Mouse (Mus musculus): ENCODE data around the gene Zfp217. TPM values are rescaled to one million over a fixed set of nuclear protein-coding genes. Genes with fewer than 3 reads are reported as not detected.

Zfp217 gene
- total and polyA plus RNA-seq, 2 experiments from 2014 or later, result 2.1 to 10.1 TPM

DNA sequence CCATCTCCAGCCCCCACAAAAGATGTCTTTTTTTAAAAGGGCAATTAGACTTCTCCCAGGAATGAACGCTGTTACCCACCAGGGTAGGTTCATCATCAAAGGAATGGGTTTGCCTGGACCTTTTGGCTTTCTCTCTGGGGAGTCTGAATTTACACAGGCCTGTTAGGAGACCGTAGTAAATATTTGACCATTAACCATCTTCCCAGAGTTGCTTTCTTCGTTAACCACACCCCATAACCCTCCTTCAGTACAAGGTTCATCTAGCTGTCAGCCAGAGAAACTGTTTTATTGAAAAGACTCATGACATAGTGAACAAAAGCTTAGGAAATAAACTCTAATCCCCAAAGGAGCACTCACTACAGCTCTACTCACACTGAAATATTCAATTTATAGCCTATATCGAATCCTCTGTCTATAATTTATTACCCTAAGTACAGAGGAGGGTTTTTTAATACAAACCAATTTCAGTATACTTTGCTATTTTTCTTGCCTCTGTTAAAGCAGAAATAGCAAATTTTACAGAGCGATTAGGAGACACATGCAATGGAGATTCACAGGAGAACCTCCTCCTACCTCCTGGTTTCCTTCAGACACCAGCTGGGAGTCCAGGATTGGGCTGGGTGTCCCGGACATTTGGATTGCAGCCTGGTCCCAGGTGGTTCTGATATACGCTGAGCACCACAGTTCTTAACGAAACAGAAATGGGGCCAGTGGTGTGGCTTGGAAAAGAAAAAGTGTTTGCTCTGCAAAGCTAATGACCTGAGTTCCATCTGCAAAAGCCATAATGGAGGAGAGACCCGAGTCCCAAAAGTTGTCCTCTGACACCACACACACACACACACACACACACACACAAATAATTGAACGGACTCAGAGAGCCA is 56.1 kb downstream of the Zfp217 start:
- no peaks in the 10 kb centered on the region for H3K27me3 ChIP-seq (ENCODE audit: control insufficient read depth, insufficient read depth, low read length)
- H3K27ac ChIP-seq (ENCODE audit: low read depth), result no peak overlapping the region
- DNase-seq (ENCODE audit: low spot score) (no peak), ATAC-seq (ENCODE audit: insufficient read depth, low read depth) (no peak)
- H3K36me3 ChIP-seq (replicated peaks; ENCODE audit: control insufficient read depth, insufficient read depth, low read length), result no peaks in the 10 kb centered on the region
- H3K9ac ChIP-seq (replicated peaks; ENCODE audit: low read depth, low read length), result no peak overlapping the region
- WGBS, result 70% methylated on average over 10 of the region's 10 CpGs
- TF ChIP-seq CTCF (IDR thresholded peaks at IDR 0.05; ENCODE audit: low read depth) (no peak), EP300 (IDR thresholded peaks at IDR 0.05; ENCODE audit: low read depth) (no peak)
- no peaks in the 10 kb centered on the region for H3K4me1 ChIP-seq (ENCODE audit: control insufficient read depth, insufficient read depth)
- H3K4me2 ChIP-seq (ENCODE audit: low read depth, low read length), result no peak overlapping the region
- H3K9me3 ChIP-seq (replicated peaks; ENCODE audit: control insufficient read depth, low read length), result no peaks in the 10 kb centered on the region
- no peak overlapping the region for H3K4me3 ChIP-seq (ENCODE audit: low read depth, low read length)

GRCm38 (mm10) chr2:170078442-170079017 is 69.4 kb downstream of the Zfp217 start:
- Histone ChIP-seq H3K9me3 (replicated peaks; ENCODE audit: control insufficient read depth, low read length) (no peaks in the 10 kb centered on the region), H3K36me3 (replicated peaks; ENCODE audit: control insufficient read depth, insufficient read depth, low read length) (no peaks in the 10 kb centered on the region), H3K27me3 (ENCODE audit: control insufficient read depth, insufficient read depth, low read length) (no peaks in the 10 kb centered on the region), H3K4me1 (ENCODE audit: control insufficient read depth, insufficient read depth) (no peaks in the 10 kb centered on the region), H3K9ac (replicated peaks; ENCODE audit: low read depth, low read length) (no peak overlapping the region), H3K27ac (ENCODE audit: low read depth) (no peak overlapping the region), H3K4me2 (ENCODE audit: low read depth, low read length) (no peak overlapping the region), H3K4me3 (ENCODE audit: low read depth, low read length) (no peak overlapping the region)
- peak; percentile 7; the same call in 1 of the 2 replicates for TF ChIP-seq CTCF (IDR thresholded peaks at IDR 0.05; ENCODE audit: low read depth)
- no peak for TF ChIP-seq EP300 (IDR thresholded peaks at IDR 0.05; ENCODE audit: low read depth)
- ATAC-seq (ENCODE audit: insufficient read depth, low read depth) (no peak), DNase-seq (ENCODE audit: low spot score) (no peak)
- 46% methylated on average over 15 of the region's 15 CpGs for WGBS

- no peak for ATAC-seq (ENCODE audit: insufficient read depth, low read depth)
- Histone ChIP-seq H3K36me3 (replicated peaks; ENCODE audit: control insufficient read depth, insufficient read depth, low read length) (no peaks in the 10 kb centered on the region), H3K4me3 (ENCODE audit: low read depth, low read length) (no peak overlapping the region), H3K27me3 (ENCODE audit: control insufficient read depth, insufficient read depth, low read length) (no peaks in the 10 kb centered on the region), H3K27ac (ENCODE audit: low read depth) (no peak overlapping the region), H3K4me1 (ENCODE audit: control insufficient read depth, insufficient read depth) (no peaks in the 10 kb centered on the region), H3K9ac (replicated peaks; ENCODE audit: low read depth, low read length) (no peak overlapping the region), H3K9me3 (replicated peaks; ENCODE audit: control insufficient read depth, low read length) (no peaks in the 10 kb centered on the region), H3K4me2 (ENCODE audit: low read depth, low read length) (no peak overlapping the region)
- WGBS, result 83% methylated on average over 10 of the region's 10 CpGs
- TF ChIP-seq EP300 (IDR thresholded peaks at IDR 0.05; ENCODE audit: low read depth) (no peak), CTCF (IDR thresholded peaks at IDR 0.05; ENCODE audit: low read depth) (no peak)
- no peak for DNase-seq (ENCODE audit: low spot score)
These were observed 69.9 kb downstream of the Zfp217 start for GRCm38 (mm10) chr2:170078041-170078440.

- Histone ChIP-seq H3K9me3 (replicated peaks; ENCODE audit: control insufficient read depth, low read length) (no peaks in the 10 kb centered on the region), H3K27ac (ENCODE audit: low read depth) (no peak overlapping the region), H3K4me1 (ENCODE audit: control insufficient read depth, insufficient read depth) (no peaks in the 10 kb centered on the region), H3K27me3 (ENCODE audit: control insufficient read depth, insufficient read depth, low read length) (no peaks in the 10 kb centered on the region), H3K4me3 (ENCODE audit: low read depth, low read length) (no peak overlapping the region), H3K36me3 (replicated peaks; ENCODE audit: control insufficient read depth, insufficient read depth, low read length) (no peaks in the 10 kb centered on the region), H3K9ac (replicated peaks; ENCODE audit: low read depth, low read length) (no peak overlapping the region), H3K4me2 (ENCODE audit: low read depth, low read length) (no peak overlapping the region)
- ATAC-seq (ENCODE audit: insufficient read depth, low read depth) (no peak), DNase-seq (ENCODE audit: low spot score) (no peak)
- TF ChIP-seq EP300 (IDR thresholded peaks at IDR 0.05; ENCODE audit: low read depth) (no peak), CTCF (IDR thresholded peaks at IDR 0.05; ENCODE audit: low read depth) (0 out of 2 replicates have a peak, but pooled peaks have one; percentile 8)
- WGBS, result 73% methylated on average over 6 of the region's 6 CpGs
These were observed 70.9 kb downstream of the Zfp217 start for GRCm38 (mm10) chr2:170076941-170077490.

DNA sequence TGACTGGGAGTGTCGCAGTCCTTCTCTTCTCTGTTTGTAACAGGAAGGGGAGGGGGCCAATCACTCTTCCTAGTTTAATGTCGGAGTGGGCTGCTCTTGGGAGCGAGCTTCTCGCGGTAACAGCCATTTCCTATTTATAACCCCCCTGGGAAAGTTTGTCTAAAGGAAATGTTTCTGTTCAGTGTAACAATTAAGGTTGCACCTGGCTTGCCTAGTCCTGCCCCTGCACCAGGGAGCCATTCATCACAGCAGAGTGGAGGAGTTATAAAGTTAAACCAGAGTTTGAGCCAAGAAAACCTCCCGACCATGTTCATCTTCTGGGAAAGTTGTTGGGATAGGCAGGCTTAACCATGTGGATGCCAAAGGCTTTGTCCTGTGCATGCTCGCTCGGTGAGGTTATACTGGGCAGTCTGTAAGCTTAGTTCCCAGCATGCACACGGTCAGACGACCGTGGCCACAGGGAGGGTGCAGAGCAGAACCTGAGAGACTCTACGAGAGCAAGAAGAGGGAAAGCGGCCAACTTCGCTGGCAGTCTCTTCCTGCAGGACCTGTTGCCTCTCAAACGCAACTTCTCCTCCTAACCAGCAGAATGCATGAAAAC is 77.2 kb downstream of the Zfp217 start:
- H3K9ac ChIP-seq (replicated peaks; ENCODE audit: low read depth, low read length), result no peak overlapping the region
- 39% methylated on average over 15 of the region's 15 CpGs for WGBS
- H3K36me3 ChIP-seq (replicated peaks; ENCODE audit: control insufficient read depth, insufficient read depth, low read length), result no peaks in the 10 kb centered on the region
- H3K27ac ChIP-seq (ENCODE audit: low read depth), result no peak overlapping the region
- peak overlapping the region; percentile 30 for H3K4me2 ChIP-seq (ENCODE audit: low read depth, low read length)
- no peaks in the 10 kb centered on the region for H3K27me3 ChIP-seq (ENCODE audit: control insufficient read depth, insufficient read depth, low read length)
- no peak overlapping the region; the same call in 1 of the 2 replicates for H3K4me3 ChIP-seq (ENCODE audit: low read depth, low read length)
- no peak for ATAC-seq (ENCODE audit: insufficient read depth, low read depth)
- no peak for DNase-seq (ENCODE audit: low spot score)
- TF ChIP-seq CTCF (IDR thresholded peaks at IDR 0.05; ENCODE audit: low read depth) (no peak), EP300 (IDR thresholded peaks at IDR 0.05; ENCODE audit: low read depth) (no peak)
- H3K9me3 ChIP-seq (replicated peaks; ENCODE audit: control insufficient read depth, low read length), result peaks cover 7% of the 10 kb centered on the region; the same call in 1 of the 2 replicates
- H3K4me1 ChIP-seq (ENCODE audit: control insufficient read depth, insufficient read depth), result no peaks in the 10 kb centered on the region

Data from heart, postnatal 0 days (tissue).